Mouse (Mus musculus) forebrain, embryonic 14.5 days (tissue): ENCODE measurements around the gene Tgfb2. TPM values are rescaled to one million over a fixed set of nuclear protein-coding genes. Genes with fewer than 3 reads are reported as not detected.

Experiments
- ATAC-seq: fragments of 200-750 bp; cut with Nextera tagmentation; 2 replicates; pipeline ENCODE4 v1.8.0; 2017; ENCODE audit warnings: mild to moderate bottlenecking, moderate library complexity
- DNase-seq: peaks from one replicate; pipeline ENCODE4 v3.0.0-alpha.2; 2015; ENCODE audit warnings: low spot score
- H3K27ac ChIP-seq: fragments of 300-500 bp; sonication (generic); 2 replicates; pipeline ENCODE4 v1.5.1; 2014; ENCODE audit warnings: low read depth, mild to moderate bottlenecking, control low read depth, low read length, moderate library complexity
- H3K27me3 ChIP-seq: fragments of 300-500 bp; sonication (generic); replicated peaks from 2 replicates; pipeline ENCODE4 v1.6.1; 2014; ENCODE audit warnings: low read length, control low read depth, mixed read lengths; ENCODE audit not compliant: control insufficient read depth, insufficient read depth
- H3K36me3 ChIP-seq: fragments of 300-500 bp; sonication (generic); 2 replicates; pipeline ENCODE4 v1.6.1; 2014; ENCODE audit warnings: low read length, control low read depth; ENCODE audit not compliant: control insufficient read depth, insufficient read depth
- H3K4me1 ChIP-seq: fragments of 300-500 bp; sonication (generic); 2 replicates; pipeline ENCODE4 v1.6.1; 2014; ENCODE audit warnings: antibody characterized with exemption, low read length, control low read depth; ENCODE audit not compliant: control insufficient read depth, insufficient read depth
- H3K4me2 ChIP-seq: fragments of 300-500 bp; sonication (generic); 2 replicates; pipeline ENCODE4 v1.6.1; 2014; ENCODE audit warnings: mild to moderate bottlenecking, control low read depth, low read length
- H3K4me3 ChIP-seq: fragments of 300-500 bp; sonication (generic); 2 replicates; pipeline ENCODE4 v1.5.1; 2014; ENCODE audit warnings: low read depth, low read length, control low read depth
- H3K9ac ChIP-seq: fragments of 300-500 bp; sonication (generic); 2 replicates; pipeline ENCODE4 v1.6.1; 2014; ENCODE audit warnings: mild to moderate bottlenecking, low read length, control low read depth, moderate library complexity
- H3K9me3 ChIP-seq: fragments of 300-500 bp; sonication (generic); replicated peaks from 2 replicates; pipeline ENCODE4 v1.6.1; 2016; ENCODE audit warnings: low read length, control low read depth, mixed read lengths; ENCODE audit not compliant: control insufficient read depth
- WGBS: fragments of 180-500 bp; shearing (Covaris S2); extraction: QIAGEN DNeasy Blood & Tissue Kit; methylation state at CpG from one replicate; pipeline ENCODE4 v1.1.7; 2014; 5-methylcytosine and 5-hydroxymethylcytosine counted together
- polyA plus RNA-seq: library from polyadenylated mRNA; unstranded; fragments of >200 nt; fragmentation: Nextera tagmentation; extraction: Ambion mirVana; gene quantifications from 2 replicates; pipeline ENCODE4 v1.2.1, GENCODE M21; 2014

Gene Tgfb2
- polyA plus RNA-seq, 1 experiment from 2014 or later = 12.4 TPM

DNA sequence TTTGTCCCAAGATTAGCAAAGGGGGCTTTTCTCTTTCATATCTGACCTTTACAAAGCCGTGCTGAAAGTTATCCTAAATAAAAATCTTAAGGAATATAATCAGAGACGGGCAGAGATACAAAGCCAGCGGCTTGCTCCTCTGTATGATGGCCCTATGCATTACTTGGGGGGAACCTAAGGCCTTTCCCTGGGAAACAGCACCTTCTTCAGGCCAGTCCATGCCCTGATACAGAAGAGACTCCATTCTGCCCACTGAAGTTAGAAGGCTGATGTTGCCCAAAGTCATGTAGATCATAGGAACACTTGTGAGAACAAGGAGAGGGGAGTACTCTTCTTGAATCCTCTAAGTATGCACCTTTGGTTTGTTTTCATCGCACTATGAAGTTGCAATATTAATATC, 13.4 kb downstream of the Tgfb2 start:
- Histone ChIP-seq H3K27me3 (no peaks in the 10 kb centered on the region), H3K27ac (no peak overlapping the region), H3K4me2 (no peak overlapping the region), H3K9ac (no peak overlapping the region), H3K9me3 (no peaks in the 10 kb centered on the region), H3K4me1 (no peaks in the 10 kb centered on the region), H3K4me3 (no peak overlapping the region), H3K36me3 (no peaks in the 10 kb centered on the region)
- no peak for ATAC-seq
- DNase-seq = no peak
- WGBS = 92% methylated on average over 4 of the region's 4 CpGs

GRCm38 (mm10) chr1:186691708-186692107, 14.1 kb downstream of the Tgfb2 start:
- no peaks in the 10 kb centered on the region for H3K36me3 ChIP-seq
- H3K4me2 ChIP-seq = no peak overlapping the region
- H3K4me1 ChIP-seq = no peaks in the 10 kb centered on the region
- H3K4me3 ChIP-seq = no peak overlapping the region
- no peak overlapping the region for H3K27ac ChIP-seq
- WGBS = 89% methylated on average over 9 of the region's 9 CpGs
- no peak overlapping the region for H3K9ac ChIP-seq
- no peaks in the 10 kb centered on the region for H3K27me3 ChIP-seq
- DNase-seq (no peak), ATAC-seq (no peak)
- no peaks in the 10 kb centered on the region for H3K9me3 ChIP-seq

- no peaks in the 10 kb centered on the region for H3K4me1 ChIP-seq
- no peak overlapping the region for H3K4me3 ChIP-seq
- H3K27me3 ChIP-seq = no peaks in the 10 kb centered on the region
- no peak for DNase-seq
- ATAC-seq = no peak
- H3K9me3 ChIP-seq = no peaks in the 10 kb centered on the region
- H3K4me2 ChIP-seq = no peak overlapping the region
- WGBS = 94% methylated on average over 3 of the region's 3 CpGs
- no peak overlapping the region for H3K27ac ChIP-seq
- no peaks in the 10 kb centered on the region for H3K36me3 ChIP-seq
- H3K9ac ChIP-seq = no peak overlapping the region
Observed at GRCm38 (mm10) chr1:186684041-186684440, 21.7 kb downstream of the Tgfb2 start.

DNA sequence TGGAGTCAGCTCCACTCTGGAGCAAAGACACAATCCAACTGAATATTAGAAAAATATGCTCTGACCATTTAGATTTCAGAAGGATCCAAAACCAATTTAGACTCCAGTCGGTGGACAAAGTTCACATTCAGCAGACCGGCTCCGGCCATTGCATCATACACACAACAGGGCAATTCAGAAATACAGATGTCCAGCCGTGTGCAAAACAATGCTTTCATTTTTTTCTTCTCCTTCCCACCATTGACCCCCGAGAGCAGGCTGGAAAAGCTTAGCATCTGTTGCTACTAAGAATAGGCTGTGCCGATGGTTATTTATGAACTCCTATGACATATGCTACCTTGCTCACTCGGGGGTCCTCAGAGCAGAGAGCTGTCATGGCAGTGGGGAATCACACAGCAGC, 23.2 kb downstream of the Tgfb2 start:
- Histone ChIP-seq H3K4me2 (no peak overlapping the region), H3K9me3 (no peaks in the 10 kb centered on the region), H3K36me3 (no peaks in the 10 kb centered on the region), H3K27ac (no peak overlapping the region), H3K4me3 (no peak overlapping the region), H3K27me3 (no peaks in the 10 kb centered on the region), H3K4me1 (no peaks in the 10 kb centered on the region), H3K9ac (no peak overlapping the region)
- 31% methylated on average over 7 of the region's 7 CpGs for WGBS
- ATAC-seq (no peak), DNase-seq (no peak)

- 82% methylated on average over 12 of the region's 12 CpGs for WGBS
- H3K9ac ChIP-seq = no peak overlapping the region
- DNase-seq = no peak
Observed at GRCm38 (mm10) chr1:186677614-186678013, 28.2 kb downstream of the Tgfb2 start.

DNA sequence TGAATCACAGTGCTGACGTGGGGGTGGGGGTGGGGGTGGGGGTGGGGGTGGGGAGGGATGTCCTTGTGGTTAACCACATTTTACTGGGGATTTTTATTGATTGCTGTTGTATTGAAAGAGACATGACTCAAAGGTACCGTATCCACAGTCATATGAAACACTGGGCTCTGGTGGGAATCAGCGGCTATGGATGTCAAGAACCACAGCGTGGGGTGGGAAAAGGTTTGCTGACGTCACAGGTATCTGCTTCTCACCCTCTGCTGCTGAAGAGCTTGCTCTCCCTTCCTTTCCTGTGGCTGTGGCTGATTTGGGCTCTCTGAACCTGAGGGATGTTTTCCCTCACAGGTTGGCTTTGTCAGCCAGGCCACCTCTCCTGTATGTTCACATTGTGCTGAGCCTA, 29.6 kb downstream of the Tgfb2 start:
- ATAC-seq (no peak), DNase-seq (no peak)
- H3K9me3 ChIP-seq = no peaks in the 10 kb centered on the region
- no peak overlapping the region for H3K27ac ChIP-seq
- H3K9ac ChIP-seq = no peak overlapping the region
- H3K36me3 ChIP-seq = no peaks in the 10 kb centered on the region
- WGBS = 70% methylated on average over 5 of the region's 5 CpGs
- no peaks in the 10 kb centered on the region for H3K27me3 ChIP-seq
- no peak overlapping the region for H3K4me2 ChIP-seq
- H3K4me1 ChIP-seq = no peaks in the 10 kb centered on the region
- no peak overlapping the region for H3K4me3 ChIP-seq

More at GRCm38 (mm10) chr1:186677614-186678013, 28.2 kb downstream of the Tgfb2 start:
- H3K27me3 ChIP-seq = no peaks in the 10 kb centered on the region
- no peak overlapping the region for H3K4me2 ChIP-seq
- no peak overlapping the region for H3K4me3 ChIP-seq
- no peaks in the 10 kb centered on the region for H3K36me3 ChIP-seq
- H3K4me1 ChIP-seq = no peaks in the 10 kb centered on the region
- H3K9me3 ChIP-seq = no peaks in the 10 kb centered on the region
- ATAC-seq = no peak
- H3K27ac ChIP-seq = no peak overlapping the region

- Histone ChIP-seq H3K4me1 (no peaks in the 10 kb centered on the region), H3K27me3 (no peaks in the 10 kb centered on the region), H3K4me2 (no peak overlapping the region), H3K36me3 (no peaks in the 10 kb centered on the region), H3K4me3 (no peak overlapping the region), H3K9ac (no peak overlapping the region), H3K9me3 (no peaks in the 10 kb centered on the region), H3K27ac (no peak overlapping the region)
- 85% methylated on average over 6 of the region's 6 CpGs for WGBS
- DNase-seq (no peak), ATAC-seq (no peak)
Observed at GRCm38 (mm10) chr1:186675263-186675662, 30.5 kb downstream of the Tgfb2 start.

- Histone ChIP-seq H3K9me3 (no peaks in the 10 kb centered on the region), H3K4me2 (no peak overlapping the region), H3K4me1 (no peaks in the 10 kb centered on the region), H3K27ac (no peak overlapping the region), H3K36me3 (no peaks in the 10 kb centered on the region), H3K27me3 (no peaks in the 10 kb centered on the region), H3K9ac (no peak overlapping the region), H3K4me3 (no peak overlapping the region)
- WGBS = 77% methylated on average over 3 of the region's 3 CpGs
- DNase-seq = no peak
- ATAC-seq = no peak
Observed at GRCm38 (mm10) chr1:186674621-186675020, 31.2 kb downstream of the Tgfb2 start.

GRCm38 (mm10) chr1:186673166-186673565, 32.6 kb downstream of the Tgfb2 start:
- no peak overlapping the region for H3K4me2 ChIP-seq
- no peaks in the 10 kb centered on the region for H3K9me3 ChIP-seq
- no peaks in the 10 kb centered on the region for H3K4me1 ChIP-seq
- no peak for DNase-seq
- H3K36me3 ChIP-seq = no peaks in the 10 kb centered on the region
- ATAC-seq = no peak
- 62% methylated on average over 4 of the region's 4 CpGs for WGBS
- H3K27me3 ChIP-seq = no peaks in the 10 kb centered on the region
- no peak overlapping the region for H3K27ac ChIP-seq
- no peak overlapping the region for H3K9ac ChIP-seq
- no peak overlapping the region for H3K4me3 ChIP-seq
